Mouse (Mus musculus) testis, postnatal 10 days (tissue): ENCODE measurements around the gene Egfl8.

ENCODE experiments used
- DNase-seq: peaks from one replicate; pipeline ENCODE4 v3.0.0; 2021; ENCODE audit warnings: low spot score

Gene Egfl8

GRCm38 (mm10) chr17:34648141-34648890 lies 32.5 kb upstream of the Egfl8 start:
- DNase-seq = no peak

GRCm38 (mm10) chr17:34646906-34647787 lies 31.4 kb upstream of the Egfl8 start, which contains the start of gene Atf6b:
Atf6b (plus strand) TSS chr17:34647146.
- peak; percentile 89 for DNase-seq

GRCm38 (mm10) chr17:34645831-34646511 lies 30.2 kb upstream of the Egfl8 start:
- DNase-seq = peak; percentile 67

GRCm38 (mm10) chr17:34645256-34645829 lies 29.6 kb upstream of the Egfl8 start:
- DNase-seq = no peak

- peak; percentile 94 for DNase-seq
Observed at GRCm38 (mm10) chr17:34644608-34645007, 28.8 kb upstream of the Egfl8 start, which contains the start of gene Fkbpl. Fkbpl (plus strand) TSS chr17:34644764.

GRCm38 (mm10) chr17:34643944-34644343 lies 28.2 kb upstream of the Egfl8 start:
- no peak for DNase-seq

- DNase-seq = no peak
Observed at GRCm38 (mm10) chr17:34643379-34643778, 27.6 kb upstream of the Egfl8 start.

GRCm38 (mm10) chr17:34641945-34642344 lies 26.2 kb upstream of the Egfl8 start:
- DNase-seq = no peak

GRCm38 (mm10) chr17:34640778-34641601 lies 25.2 kb upstream of the Egfl8 start:
- no peak for DNase-seq

GRCm38 (mm10) chr17:34639461-34640255 lies 23.9 kb upstream of the Egfl8 start:
- no peak for DNase-seq

GRCm38 (mm10) chr17:34637459-34637858 lies 21.7 kb upstream of the Egfl8 start:
- DNase-seq = no peak

GRCm38 (mm10) chr17:34635671-34636070 lies 19.9 kb upstream of the Egfl8 start:
- no peak for DNase-seq

- peak; percentile 89 for DNase-seq
Observed at GRCm38 (mm10) chr17:34632261-34632691, 16.5 kb upstream of the Egfl8 start.

- no peak for DNase-seq
Observed at GRCm38 (mm10) chr17:34631647-34632046, 15.9 kb upstream of the Egfl8 start.

GRCm38 (mm10) chr17:34630761-34631301 lies 15.1 kb upstream of the Egfl8 start:
- peak; percentile 66 for DNase-seq

- DNase-seq = no peak
Observed at GRCm38 (mm10) chr17:34629796-34630603, 14.2 kb upstream of the Egfl8 start.

- DNase-seq = no peak
Observed at GRCm38 (mm10) chr17:34629221-34629751, 13.5 kb upstream of the Egfl8 start, which contains the start of gene Prrt1. Prrt1 (plus strand) TSS chr17:34629533.

- DNase-seq = no peak
Observed at GRCm38 (mm10) chr17:34628644-34628967, 12.8 kb upstream of the Egfl8 start.
